Mouse (Mus musculus) neural tube, embryonic 14.5 days (tissue): ENCODE measurements at regions not wholly inside any gene's neighbourhood (a gene's known extent, or its start where the extent isn't known, plus 50 kb on each side); places are given as distances from the start of the nearest gene placed in this dataset.

Experiments
- ATAC-seq: fragments of 200-750 bp; cut with Nextera tagmentation; 2 replicates; pipeline ENCODE4 v1.8.0; 2017; ENCODE audit warnings: low read depth, mild to moderate bottlenecking, moderate TSS enrichment, moderate library complexity
- H3K27ac ChIP-seq: fragments of 300-500 bp; sonication (generic); 2 replicates; pipeline ENCODE4 v1.5.1; 2014; ENCODE audit warnings: low read depth, mild to moderate bottlenecking, control low read depth, low read length, moderate library complexity, mixed read lengths
- H3K27me3 ChIP-seq: fragments of 300-500 bp; sonication (generic); 2 replicates; pipeline ENCODE4 v1.6.1; 2014; ENCODE audit warnings: low read length; ENCODE audit not compliant: control insufficient read depth, insufficient read depth
- H3K36me3 ChIP-seq: fragments of 300-500 bp; sonication (generic); 2 replicates; pipeline ENCODE4 v1.6.1; 2014; ENCODE audit warnings: low read length, mixed read lengths; ENCODE audit not compliant: control insufficient read depth, insufficient read depth
- H3K4me1 ChIP-seq: fragments of 300-500 bp; sonication (generic); 2 replicates; pipeline ENCODE4 v1.6.1; 2014; ENCODE audit warnings: low read length; ENCODE audit not compliant: control insufficient read depth, insufficient read depth
- H3K4me2 ChIP-seq: fragments of 300-500 bp; sonication (generic); 2 replicates; pipeline ENCODE4 v1.6.1; 2014; ENCODE audit warnings: mild to moderate bottlenecking, low read depth, low read length, control low read depth
- H3K4me3 ChIP-seq: fragments of 300-500 bp; sonication (generic); 2 replicates; pipeline ENCODE4 v1.5.1; 2014; ENCODE audit warnings: low read depth, low read length, control low read depth, mixed read lengths
- H3K9ac ChIP-seq: fragments of 300-500 bp; sonication (generic); replicated peaks from 2 replicates; pipeline ENCODE4 v1.6.1; 2014; ENCODE audit warnings: low read depth, mild to moderate bottlenecking, control low read depth, low read length, mixed read lengths
- H3K9me3 ChIP-seq: fragments of 300-500 bp; sonication (generic); 2 replicates; pipeline ENCODE4 v1.6.1; 2016; ENCODE audit warnings: low read length; ENCODE audit not compliant: control insufficient read depth
- WGBS: fragments of 180-500 bp; shearing (Covaris S2); extraction: QIAGEN DNeasy Blood & Tissue Kit; methylation state at CpG from one replicate; pipeline ENCODE4 v1.1.7; 2014; 5-methylcytosine and 5-hydroxymethylcytosine counted together

GRCm38 (mm10) chr12:118594781-118595574 lies 251.2 kb upstream of the Sp8 start:
- Histone ChIP-seq H3K4me2 (peak overlapping the region; percentile 16; the same call in 1 of the 2 replicates), H3K4me1 (no peaks in the 10 kb centered on the region), H3K4me3 (no peak overlapping the region), H3K27ac (no peak overlapping the region), H3K9ac (no peak overlapping the region; the same call in 1 of the 2 replicates), H3K9me3 (no peaks in the 10 kb centered on the region), H3K27me3 (no peaks in the 10 kb centered on the region), H3K36me3 (no peaks in the 10 kb centered on the region)
- 31% methylated on average over 18 of the region's 18 CpGs for WGBS
- no peak for ATAC-seq

GRCm38 (mm10) chr12:118583829-118584628 lies 262.1 kb upstream of the Sp8 start:
- H3K4me1 ChIP-seq, result no peaks in the 10 kb centered on the region
- ATAC-seq, result peak; percentile 58; the same call in 1 of the 2 replicates
- no peak overlapping the region for H3K4me3 ChIP-seq
- no peaks in the 10 kb centered on the region for H3K9me3 ChIP-seq
- H3K4me2 ChIP-seq, result no peak overlapping the region
- H3K9ac ChIP-seq, result no peak overlapping the region
- no peak overlapping the region for H3K27ac ChIP-seq
- 65% methylated on average over 12 of the region's 12 CpGs for WGBS
- H3K27me3 ChIP-seq, result no peaks in the 10 kb centered on the region
- H3K36me3 ChIP-seq, result no peaks in the 10 kb centered on the region

GRCm38 (mm10) chr12:118569811-118570210 lies 268.6 kb upstream of the Sp4 start:
- H3K4me2 ChIP-seq, result no peak overlapping the region
- 88% methylated on average over 2 of the region's 2 CpGs for WGBS
- H3K4me3 ChIP-seq, result no peak overlapping the region
- no peak overlapping the region for H3K27ac ChIP-seq
- peaks cover under 1% of the 10 kb centered on the region for H3K4me1 ChIP-seq
- H3K9ac ChIP-seq, result no peak overlapping the region
- no peaks in the 10 kb centered on the region for H3K27me3 ChIP-seq
- H3K9me3 ChIP-seq, result no peaks in the 10 kb centered on the region
- H3K36me3 ChIP-seq, result no peaks in the 10 kb centered on the region
- no peak for ATAC-seq

GRCm38 (mm10) chr12:118566681-118567080 lies 265.4 kb upstream of the Sp4 start:
- peaks cover 5% of the 10 kb centered on the region for H3K4me1 ChIP-seq
- H3K9ac ChIP-seq, result no peak overlapping the region
- no peak overlapping the region for H3K4me3 ChIP-seq
- no peaks in the 10 kb centered on the region for H3K27me3 ChIP-seq
- H3K4me2 ChIP-seq, result no peak overlapping the region
- H3K9me3 ChIP-seq, result no peaks in the 10 kb centered on the region
- H3K27ac ChIP-seq, result no peak overlapping the region
- ATAC-seq, result no peak
- no peaks in the 10 kb centered on the region for H3K36me3 ChIP-seq

GRCm38 (mm10) chr12:118564394-118565112 lies 263.3 kb upstream of the Sp4 start:
- Histone ChIP-seq H3K9ac (no peak overlapping the region), H3K4me2 (no peak overlapping the region), H3K4me1 (peaks cover 5% of the 10 kb centered on the region), H3K4me3 (no peak overlapping the region), H3K9me3 (no peaks in the 10 kb centered on the region), H3K27me3 (no peaks in the 10 kb centered on the region), H3K36me3 (no peaks in the 10 kb centered on the region), H3K27ac (no peak overlapping the region)
- WGBS, result 6% methylated on average over 9 of the region's 9 CpGs
- peak; percentile 91 for ATAC-seq

GRCm38 (mm10) chr12:118562226-118562625 lies 261.0 kb upstream of the Sp4 start:
- Histone ChIP-seq H3K36me3 (no peaks in the 10 kb centered on the region), H3K9me3 (no peaks in the 10 kb centered on the region), H3K27me3 (no peaks in the 10 kb centered on the region), H3K27ac (no peak overlapping the region), H3K4me3 (no peak overlapping the region), H3K9ac (no peak overlapping the region), H3K4me2 (no peak overlapping the region), H3K4me1 (peaks cover 5% of the 10 kb centered on the region)
- WGBS, result 31% methylated on average over 2 of the region's 2 CpGs
- no peak for ATAC-seq

- H3K4me2 ChIP-seq, result no peak overlapping the region
- no peaks in the 10 kb centered on the region for H3K36me3 ChIP-seq
- H3K4me3 ChIP-seq, result no peak overlapping the region
- H3K9me3 ChIP-seq, result no peaks in the 10 kb centered on the region
- H3K27ac ChIP-seq, result no peak overlapping the region
- WGBS, result 81% methylated on average over 1 of the region's 1 CpGs
- H3K27me3 ChIP-seq, result no peaks in the 10 kb centered on the region
- no peak for ATAC-seq
- no peak overlapping the region for H3K9ac ChIP-seq
- H3K4me1 ChIP-seq, result no peaks in the 10 kb centered on the region
Observed at GRCm38 (mm10) chr12:118549071-118549470, 247.8 kb upstream of the Sp4 start.

GRCm38 (mm10) chr12:118540336-118540735 lies 239.1 kb upstream of the Sp4 start:
- Histone ChIP-seq H3K4me1 (no peaks in the 10 kb centered on the region), H3K27me3 (no peaks in the 10 kb centered on the region), H3K4me2 (no peak overlapping the region), H3K9ac (no peak overlapping the region), H3K36me3 (no peaks in the 10 kb centered on the region), H3K27ac (no peak overlapping the region), H3K4me3 (no peak overlapping the region), H3K9me3 (no peaks in the 10 kb centered on the region)
- WGBS, result 38% methylated on average over 6 of the region's 6 CpGs
- no peak for ATAC-seq
